Mouse (Mus musculus) cortical plate, adult 2 months (tissue): ENCODE data around the gene Cactin.

Experiments used
- CTCF ChIP-seq: fragments of 200-500 bp; IDR thresholded peaks from 2 replicates; pipeline ENCODE4 v1.5.1; 2011; ENCODE audit warnings: mild to moderate bottlenecking, control low read depth, low read length; ENCODE audit not compliant: insufficient read depth; ENCODE audit errors: extremely low read depth
- POLR2A ChIP-seq: fragments of 200-500 bp; IDR thresholded peaks from 2 replicates; pipeline ENCODE4 v1.6.1; 2011; ENCODE audit warnings: mild to moderate bottlenecking, low read length, control low read depth; ENCODE audit not compliant: insufficient read depth; ENCODE audit errors: extremely low read depth

- TF ChIP-seq POLR2A (no peak), CTCF (no peak)
These were observed 21.1 kb upstream of the Cactin start for GRCm38 (mm10) chr10:81299585-81300351.
